Mouse (Mus musculus) left cerebral cortex, adult 11 months (tissue): ENCODE results near the gene 9230113P08Rik.
"Not testable (repeated sequence)": the region's sequence is repeated elsewhere in the genome, so short reads cannot be mapped to it uniquely, and the experiment has no call there.

Experiments
- DNase-seq: peaks from one replicate; pipeline ENCODE4 v3.0.0; 2022; ENCODE audit warnings: low spot score

The 9230113P08Rik gene

DNA sequence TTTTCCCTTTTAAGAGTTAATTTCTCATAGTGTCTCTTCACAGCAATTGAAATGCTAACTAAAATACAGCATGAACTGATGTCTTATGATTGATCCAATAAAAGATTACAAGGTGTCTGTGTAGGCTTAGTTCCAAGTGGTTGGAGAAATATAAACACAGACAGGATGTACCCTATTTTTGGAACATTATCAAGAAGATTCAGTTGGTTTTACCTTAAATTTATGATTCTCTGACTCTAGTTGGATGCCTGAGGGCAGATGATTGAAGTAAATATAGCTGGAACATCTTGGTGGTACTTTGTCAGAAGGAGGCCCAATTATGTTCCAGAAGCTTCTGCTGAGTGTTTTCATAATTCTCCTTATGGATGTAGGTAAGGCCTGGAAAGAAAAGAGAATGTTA is at the start of gene 9230113P08Rik:
9230113P08Rik (plus strand) TSS at position 301 of the 400 bp plus-strand sequence.
- not testable (repeated sequence) for DNase-seq

DNA sequence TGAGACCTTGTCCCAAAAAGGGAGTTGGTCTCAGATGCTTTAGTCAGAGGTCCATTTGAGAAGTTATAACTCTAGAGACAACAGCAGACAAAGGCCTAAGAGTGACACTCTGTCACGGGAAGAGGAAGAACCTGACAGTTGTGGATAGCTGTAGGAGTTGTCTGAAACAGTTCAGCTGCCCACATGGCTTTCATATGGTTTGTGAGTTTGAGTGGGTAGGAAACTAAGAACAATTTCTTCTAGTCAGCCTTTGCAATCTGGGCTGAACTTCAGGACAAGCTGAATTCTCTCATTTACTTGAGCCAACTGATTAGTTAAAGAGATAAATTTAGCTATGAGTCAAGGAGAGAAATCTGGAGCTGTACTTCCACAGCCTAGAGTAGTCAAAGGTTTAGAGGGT is 15.1 kb upstream of the 9230113P08Rik start:
- DNase-seq, result peak; percentile 39

- peak; percentile 67 for DNase-seq
Observed at GRCm38 (mm10) chr9:35904494-35904893, 3.7 kb upstream of the 9230113P08Rik start.

DNA sequence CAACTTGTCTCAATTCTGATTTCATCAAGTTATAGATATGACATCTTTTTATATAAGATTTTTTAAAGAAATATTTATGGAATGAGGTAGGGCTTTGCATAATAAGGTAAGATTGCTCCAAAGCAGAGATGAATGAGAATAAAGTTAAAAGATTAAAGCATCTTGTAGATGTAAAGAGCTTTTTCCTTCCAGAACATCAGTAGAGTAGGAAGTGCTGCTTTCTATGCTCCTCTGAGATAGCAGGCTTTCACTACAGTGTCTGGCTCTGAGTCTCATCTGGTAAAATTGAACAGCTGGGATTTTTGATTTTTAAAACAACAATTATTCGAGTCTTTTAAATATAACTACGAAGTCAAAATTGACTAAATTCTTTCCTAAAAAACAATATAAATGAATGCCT is 22.6 kb downstream of the 9230113P08Rik start:
- no peak for DNase-seq
